Mouse (Mus musculus): Measurements from ENCODE around the gene Slc2a1. TPM values are rescaled to one million over a fixed set of nuclear protein-coding genes. Genes with fewer than 3 reads are reported as not detected.

Slc2a1 gene
- 119 and 129 TPM in 2 replicates for polyA plus RNA-seq (2015; fragmentation: Nextera tagmentation; extraction: Ambion mirVana)

GRCm38 (mm10) chr4:119108495-119109408 is at the start of gene Slc2a1:
Gene Slc2a1 (plus strand): TSS chr4:119108711.
- ATAC-seq (ENCODE audit: insufficient read depth, low FRiP score, low read depth): peak; percentile 91
- H3K4me1 ChIP-seq: peaks cover 34% of the 10 kb centered on the region
- no peaks in the 10 kb centered on the region for H3K9me3 ChIP-seq
- H3K27me3 ChIP-seq (replicated peaks): no peaks in the 10 kb centered on the region
- H3K36me3 ChIP-seq: no peaks in the 10 kb centered on the region
- peak within 1 kb of the TSS; percentile 73 for H3K9ac ChIP-seq
- peak within 1 kb of the TSS; percentile 68 for H3K4me2 ChIP-seq
- peak within 1 kb of the TSS; percentile 84 for H3K4me3 ChIP-seq (replicated peaks)
- H3K27ac ChIP-seq: peak within 1 kb of the TSS; percentile 100
- under 1% methylated on average over 88 of the region's 88 CpGs for WGBS

GRCm38 (mm10) chr4:119066791-119067190 is 41.7 kb upstream of the Slc2a1 start:
- Histone ChIP-seq H3K4me2 (no peak overlapping the region), H3K27me3 (replicated peaks) (no peaks in the 10 kb centered on the region), H3K27ac (0 out of 2 replicates have a peak overlapping the region, but pooled peaks have one; percentile 31), H3K36me3 (no peaks in the 10 kb centered on the region), H3K4me1 (no peaks in the 10 kb centered on the region), H3K9ac (no peak overlapping the region), H3K4me3 (replicated peaks) (no peak overlapping the region), H3K9me3 (no peaks in the 10 kb centered on the region)
- no peak for ATAC-seq (ENCODE audit: insufficient read depth, low FRiP score, low read depth)
- WGBS: 84% methylated on average over 3 of the region's 3 CpGs

GRCm38 (mm10) chr4:119067204-119067603 is 41.3 kb upstream of the Slc2a1 start:
- H3K4me1 ChIP-seq: no peaks in the 10 kb centered on the region
- no peaks in the 10 kb centered on the region for H3K27me3 ChIP-seq (replicated peaks)
- peak overlapping the region; percentile 41; the same call in 1 of the 2 replicates for H3K27ac ChIP-seq
- no peak overlapping the region for H3K4me2 ChIP-seq
- WGBS: 64% methylated on average over 2 of the region's 2 CpGs
- no peaks in the 10 kb centered on the region for H3K36me3 ChIP-seq
- H3K4me3 ChIP-seq (replicated peaks): no peak overlapping the region
- ATAC-seq (ENCODE audit: insufficient read depth, low FRiP score, low read depth): no peak
- no peaks in the 10 kb centered on the region for H3K9me3 ChIP-seq
- no peak overlapping the region for H3K9ac ChIP-seq

GRCm38 (mm10) chr4:119068918-119069317 is 39.6 kb upstream of the Slc2a1 start:
- Histone ChIP-seq H3K4me2 (no peak overlapping the region), H3K27me3 (replicated peaks) (no peaks in the 10 kb centered on the region), H3K4me3 (replicated peaks) (no peak overlapping the region), H3K9ac (no peak overlapping the region), H3K36me3 (no peaks in the 10 kb centered on the region), H3K27ac (no peak overlapping the region), H3K4me1 (peaks cover 9% of the 10 kb centered on the region), H3K9me3 (no peaks in the 10 kb centered on the region)
- 52% methylated on average over 6 of the region's 6 CpGs for WGBS
- ATAC-seq (ENCODE audit: insufficient read depth, low FRiP score, low read depth): no peak; the same call in 1 of the 2 replicates

- H3K4me1 ChIP-seq: peaks cover 9% of the 10 kb centered on the region
- no peaks in the 10 kb centered on the region for H3K27me3 ChIP-seq (replicated peaks)
- H3K4me3 ChIP-seq (replicated peaks): no peak overlapping the region
- WGBS: 75% methylated on average over 1 of the region's 1 CpGs
- H3K9ac ChIP-seq: no peak overlapping the region
- no peaks in the 10 kb centered on the region for H3K9me3 ChIP-seq
- H3K36me3 ChIP-seq: no peaks in the 10 kb centered on the region
- no peak for ATAC-seq (ENCODE audit: insufficient read depth, low FRiP score, low read depth)
- no peak overlapping the region for H3K27ac ChIP-seq
- H3K4me2 ChIP-seq: no peak overlapping the region
Observed at GRCm38 (mm10) chr4:119070181-119070580, 38.3 kb upstream of the Slc2a1 start.

GRCm38 (mm10) chr4:119070959-119071647 is 37.4 kb upstream of the Slc2a1 start:
- H3K4me1 ChIP-seq: peaks cover 9% of the 10 kb centered on the region
- no peak overlapping the region for H3K9ac ChIP-seq
- ATAC-seq (ENCODE audit: insufficient read depth, low FRiP score, low read depth): no peak
- no peaks in the 10 kb centered on the region for H3K27me3 ChIP-seq (replicated peaks)
- 51% methylated on average over 16 of the region's 16 CpGs for WGBS
- no peak overlapping the region for H3K4me3 ChIP-seq (replicated peaks)
- H3K4me2 ChIP-seq: no peak overlapping the region
- 0 out of 2 replicates have a peak overlapping the region, but pooled peaks have one; percentile 82 for H3K27ac ChIP-seq
- no peaks in the 10 kb centered on the region for H3K9me3 ChIP-seq
- H3K36me3 ChIP-seq: no peaks in the 10 kb centered on the region

GRCm38 (mm10) chr4:119071648-119072362 is 36.7 kb upstream of the Slc2a1 start:
- peaks cover 9% of the 10 kb centered on the region for H3K4me1 ChIP-seq
- H3K27ac ChIP-seq: peak overlapping the region; percentile 82
- WGBS: 30% methylated on average over 19 of the region's 19 CpGs
- H3K9me3 ChIP-seq: no peaks in the 10 kb centered on the region
- H3K36me3 ChIP-seq: no peaks in the 10 kb centered on the region
- no peak for ATAC-seq (ENCODE audit: insufficient read depth, low FRiP score, low read depth)
- H3K27me3 ChIP-seq (replicated peaks): no peaks in the 10 kb centered on the region
- H3K4me2 ChIP-seq: no peak overlapping the region
- H3K9ac ChIP-seq: no peak overlapping the region
- H3K4me3 ChIP-seq (replicated peaks): no peak overlapping the region

- WGBS: 44% methylated on average over 19 of the region's 19 CpGs
- H3K4me3 ChIP-seq (replicated peaks): peak overlapping the region; percentile 13; the same call in 1 of the 2 replicates
- ATAC-seq (ENCODE audit: insufficient read depth, low FRiP score, low read depth): no peak
- peak overlapping the region; percentile 82 for H3K27ac ChIP-seq
- H3K4me2 ChIP-seq: peak overlapping the region; percentile 47
- H3K4me1 ChIP-seq: peaks cover 11% of the 10 kb centered on the region
- no peak overlapping the region for H3K9ac ChIP-seq
- no peaks in the 10 kb centered on the region for H3K36me3 ChIP-seq
- no peaks in the 10 kb centered on the region for H3K9me3 ChIP-seq
- no peaks in the 10 kb centered on the region for H3K27me3 ChIP-seq (replicated peaks)
Observed at GRCm38 (mm10) chr4:119072363-119072940, 36.1 kb upstream of the Slc2a1 start.

GRCm38 (mm10) chr4:119072941-119073451 is 35.5 kb upstream of the Slc2a1 start:
- Histone ChIP-seq H3K4me3 (replicated peaks) (peak overlapping the region; percentile 13; the same call in 1 of the 2 replicates), H3K27ac (peak overlapping the region; percentile 82), H3K4me2 (peak overlapping the region; percentile 47), H3K9me3 (no peaks in the 10 kb centered on the region), H3K4me1 (peaks cover 11% of the 10 kb centered on the region), H3K9ac (no peak overlapping the region), H3K36me3 (no peaks in the 10 kb centered on the region), H3K27me3 (replicated peaks) (no peaks in the 10 kb centered on the region)
- 18% methylated on average over 28 of the region's 28 CpGs for whole genome bisulfite sequencing
- peak; percentile 84 for ATAC-seq (ENCODE audit: insufficient read depth, low FRiP score, low read depth)

- Histone ChIP-seq H3K4me1 (peaks cover 11% of the 10 kb centered on the region), H3K27ac (peak overlapping the region; percentile 82), H3K36me3 (no peaks in the 10 kb centered on the region), H3K4me2 (no peak overlapping the region), H3K27me3 (replicated peaks) (no peaks in the 10 kb centered on the region), H3K4me3 (replicated peaks) (no peak overlapping the region), H3K9ac (no peak overlapping the region), H3K9me3 (no peaks in the 10 kb centered on the region)
- ATAC-seq (ENCODE audit: insufficient read depth, low FRiP score, low read depth): no peak
- 40% methylated on average over 2 of the region's 2 CpGs for WGBS
Observed at GRCm38 (mm10) chr4:119073626-119074025, 34.9 kb upstream of the Slc2a1 start.

- no peaks in the 10 kb centered on the region for H3K36me3 ChIP-seq
- no peak for ATAC-seq (ENCODE audit: insufficient read depth, low FRiP score, low read depth)
- no peaks in the 10 kb centered on the region for H3K9me3 ChIP-seq
- H3K27ac ChIP-seq: no peak overlapping the region
- H3K9ac ChIP-seq: no peak overlapping the region
- H3K4me3 ChIP-seq (replicated peaks): no peak overlapping the region
- no peak overlapping the region for H3K4me2 ChIP-seq
- H3K4me1 ChIP-seq: peaks cover 11% of the 10 kb centered on the region
- no peaks in the 10 kb centered on the region for H3K27me3 ChIP-seq (replicated peaks)
- 40% methylated on average over 6 of the region's 6 CpGs for WGBS
Observed at GRCm38 (mm10) chr4:119074596-119074995, 33.9 kb upstream of the Slc2a1 start.

All from stomach, embryonic 15.5 days (tissue).